Mouse (Mus musculus) T-helper 17 cell (primary cell): ENCODE data around the gene Rnase13.

Source experiments
- in situ Hi-C, 2 experiments: fragments of 300-600 bp; cut with MboI, MseI; formaldehyde crosslinking; loops; 1 replicate in 1 of 2; 2 replicates in 1 of 2; pipeline ENCODE4 v1.15.1; 2025; ENCODE audit warnings: high pct_unique_total_duplicates in 2 of 2

Gene Rnase13

DNA sequence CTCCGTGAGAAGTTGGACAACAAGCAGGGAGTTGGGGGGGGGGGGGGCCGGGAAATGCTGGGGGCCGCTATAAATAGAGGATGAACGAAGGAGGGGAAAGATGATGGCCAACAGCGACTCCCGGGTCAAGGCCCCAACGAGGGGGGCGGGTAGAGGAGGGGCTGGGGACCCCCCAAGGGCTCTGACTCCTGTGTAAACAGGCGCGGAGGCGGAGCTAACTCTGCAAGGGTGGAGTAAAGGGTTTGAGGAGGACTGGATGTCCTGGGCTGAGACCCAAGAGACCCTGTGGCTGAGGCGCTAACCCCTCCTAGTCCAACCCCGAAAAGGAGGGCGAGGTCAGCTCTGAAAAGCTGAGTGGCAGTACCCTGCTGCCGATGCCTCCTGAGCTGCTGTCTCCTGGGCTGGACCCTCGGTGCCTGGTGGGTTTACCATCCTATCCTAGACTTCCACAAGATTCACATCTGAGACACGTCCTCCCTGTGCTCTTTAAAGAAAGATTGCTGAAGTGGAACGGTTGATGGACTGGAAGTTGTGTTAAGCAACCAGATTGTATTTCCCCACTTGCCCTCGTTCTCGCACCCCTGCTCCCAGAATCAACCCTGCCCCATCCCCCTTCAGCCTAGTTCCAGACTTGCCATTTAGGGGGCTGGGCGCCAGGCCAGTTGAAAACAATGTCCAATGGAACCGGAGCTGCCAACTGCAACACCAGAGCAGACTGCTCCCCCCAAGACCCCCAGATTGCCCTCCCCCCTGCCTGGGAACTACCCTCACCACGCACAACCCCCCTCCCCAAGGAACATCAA is 8.4 kb downstream of the Rnase13 start, which contains the start of gene Ndrg2:
TSS of gene Ndrg2 (minus strand) at position 199 of the 803 bp plus-strand sequence.
- in situ Hi-C loops: no loop called here

DNA sequence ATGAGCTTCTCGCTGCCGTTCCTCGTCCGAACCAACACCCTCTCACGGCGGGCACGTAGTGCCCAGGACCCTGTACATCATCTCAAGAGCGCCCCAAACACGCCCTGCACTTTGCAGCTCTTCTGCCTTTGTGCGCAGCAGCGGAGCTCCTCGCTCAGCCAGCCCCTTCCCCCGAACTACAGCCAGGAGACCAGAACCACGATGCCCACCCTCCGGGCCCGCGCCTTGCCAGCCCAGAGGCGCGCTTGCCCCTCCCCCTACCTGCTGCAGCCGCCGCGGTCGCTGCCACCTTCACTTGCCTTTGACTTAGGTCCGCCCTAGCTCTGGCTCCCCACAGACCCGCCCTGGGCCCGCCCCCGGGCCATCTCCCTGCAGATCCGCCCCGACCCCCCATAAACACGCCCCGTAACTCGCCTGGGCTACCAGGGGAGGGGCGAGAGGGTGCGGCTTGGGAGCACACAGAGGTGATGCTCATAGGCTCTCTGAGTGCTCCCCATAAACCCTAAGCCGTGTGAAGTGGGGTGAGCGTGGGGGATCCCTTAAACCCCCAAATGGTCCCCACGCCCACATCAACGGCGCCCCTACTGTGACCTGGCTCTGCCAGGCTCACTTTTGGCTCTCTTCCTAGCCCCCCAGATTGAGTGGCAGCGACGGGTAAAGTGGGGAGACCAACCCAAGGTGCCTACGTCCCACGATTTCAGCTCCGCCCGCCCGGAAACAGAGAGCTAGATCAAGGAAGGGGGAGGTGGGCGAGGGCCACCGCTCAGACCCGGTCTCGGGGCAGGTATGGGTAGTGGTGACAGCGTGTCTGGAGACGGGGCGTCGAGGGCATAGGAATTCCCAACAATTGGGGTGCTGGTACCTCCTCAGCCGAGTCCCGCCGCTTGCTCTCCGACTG is 9.3 kb downstream of the Rnase13 start:
- in situ Hi-C loops: no loop called here

DNA sequence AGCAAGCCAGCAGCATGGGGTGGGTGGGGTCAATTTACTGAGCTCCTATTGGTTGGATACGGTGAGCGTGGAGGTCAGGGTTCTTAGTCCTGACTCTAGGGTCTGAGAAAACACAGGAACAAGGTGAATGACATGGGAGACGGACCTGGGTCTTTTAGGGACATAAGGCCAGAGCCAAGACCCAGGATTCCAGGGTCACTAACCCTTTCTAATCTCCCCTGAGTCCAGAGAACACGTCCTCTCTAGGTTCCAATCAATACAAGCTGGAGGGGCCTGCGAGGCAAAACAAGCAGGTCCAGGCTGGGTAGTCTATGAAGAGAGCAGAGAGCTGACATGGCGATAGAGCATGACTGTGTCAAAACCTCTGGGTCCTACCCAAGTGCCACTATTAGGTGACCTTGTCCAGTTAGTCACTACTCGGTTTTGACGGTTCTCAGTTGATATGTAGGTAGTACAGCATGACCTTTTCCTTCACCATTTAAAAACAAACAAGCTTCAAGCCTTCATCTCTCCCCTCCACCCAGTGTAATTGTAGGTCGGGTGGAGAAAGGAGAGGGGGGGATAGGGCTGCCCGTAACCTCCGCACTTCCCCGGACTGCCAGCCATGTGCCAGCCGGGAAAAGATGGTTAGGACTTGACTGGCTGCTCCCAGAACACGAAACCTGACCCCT is 10.0 kb downstream of the Rnase13 start:
- in situ Hi-C loops: no loop called here

DNA sequence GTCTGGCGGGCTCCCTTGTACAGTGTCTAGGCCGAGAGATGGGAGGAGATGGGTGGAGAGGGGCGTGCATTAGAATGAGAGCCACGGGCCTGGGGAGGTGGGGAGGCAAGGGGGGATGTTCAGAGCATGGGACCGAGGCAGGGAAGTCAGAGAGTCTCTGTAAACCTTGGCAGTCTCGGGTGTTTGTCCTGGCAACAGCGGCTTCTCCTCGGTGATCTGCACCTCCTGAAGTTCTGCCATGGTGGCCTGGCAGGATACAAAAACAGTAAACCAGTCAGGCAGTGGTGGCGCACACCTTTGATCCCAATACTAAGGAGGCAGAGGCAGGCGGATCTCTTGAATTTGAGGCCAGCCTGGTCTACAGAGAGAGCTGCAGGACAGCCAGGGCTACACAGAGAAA is 11.3 kb downstream of the Rnase13 start:
- in situ Hi-C loops: no loop called here

DNA sequence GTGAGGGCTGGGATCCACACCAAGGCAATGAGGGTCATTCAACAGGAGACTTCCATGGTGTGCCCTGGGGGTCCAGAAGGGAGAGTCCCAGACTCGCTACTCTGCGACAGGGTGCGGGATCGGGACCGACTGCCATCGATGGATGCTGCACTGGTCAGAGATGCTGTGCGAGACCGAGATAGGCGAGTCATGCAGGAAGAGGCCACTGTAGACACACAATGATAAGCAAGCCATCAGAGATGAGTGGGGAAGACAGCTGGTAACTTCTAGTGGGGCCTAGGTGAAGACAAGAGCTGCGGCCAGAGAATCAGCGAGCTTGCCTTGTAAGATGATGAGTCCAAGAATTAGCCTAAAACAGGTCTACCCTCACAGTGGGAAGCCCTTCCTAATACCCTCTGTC is 16.5 kb downstream of the Rnase13 start:
- in situ Hi-C loops: loop anchor here (5.0 kb wide), 1 partner anchor 101 kb away; no protein-coding TSS in a partner anchor

DNA sequence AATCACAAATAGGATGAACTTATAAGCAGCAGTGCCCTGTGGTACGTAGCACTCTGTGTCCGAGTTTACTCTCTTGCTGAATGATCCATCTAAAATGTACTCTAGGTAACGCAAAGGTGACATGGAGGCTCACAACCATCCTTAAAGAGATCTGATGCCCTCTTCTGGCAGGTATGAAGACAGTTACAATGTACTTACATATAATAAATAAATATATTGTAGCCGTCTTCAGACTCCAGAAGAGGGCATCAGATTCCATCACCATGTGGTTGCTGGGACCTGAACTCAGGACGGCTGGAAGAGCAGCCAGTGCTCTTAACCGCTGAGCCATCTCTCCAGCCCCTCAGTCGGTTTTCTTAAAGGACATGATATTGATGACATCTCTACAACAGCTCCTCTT is 17.9 kb downstream of the Rnase13 start:
- in situ Hi-C loops: loop anchor here (5.0 kb wide), 1 partner anchor 103 kb away; no protein-coding TSS in a partner anchor

DNA sequence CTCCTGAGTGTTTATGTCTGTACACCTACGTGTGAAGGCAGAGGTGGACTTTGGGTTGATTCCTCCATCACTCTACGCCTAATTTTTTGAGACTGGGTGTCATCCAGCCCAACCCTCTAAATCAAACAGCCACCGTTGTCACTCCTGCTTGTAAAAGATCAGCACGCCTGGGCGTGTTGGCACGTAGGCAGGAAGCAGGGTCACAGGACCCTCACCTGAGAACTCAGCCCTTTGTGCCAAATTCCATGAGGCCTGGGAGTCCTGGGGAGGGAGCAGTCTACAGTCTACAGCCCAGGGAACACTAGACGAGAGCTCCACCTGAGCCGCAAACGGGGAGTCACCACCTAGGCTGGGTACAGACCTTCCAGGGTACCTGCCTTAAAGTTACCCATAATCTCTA is 18.8 kb downstream of the Rnase13 start:
- in situ Hi-C loops: no loop called here

DNA sequence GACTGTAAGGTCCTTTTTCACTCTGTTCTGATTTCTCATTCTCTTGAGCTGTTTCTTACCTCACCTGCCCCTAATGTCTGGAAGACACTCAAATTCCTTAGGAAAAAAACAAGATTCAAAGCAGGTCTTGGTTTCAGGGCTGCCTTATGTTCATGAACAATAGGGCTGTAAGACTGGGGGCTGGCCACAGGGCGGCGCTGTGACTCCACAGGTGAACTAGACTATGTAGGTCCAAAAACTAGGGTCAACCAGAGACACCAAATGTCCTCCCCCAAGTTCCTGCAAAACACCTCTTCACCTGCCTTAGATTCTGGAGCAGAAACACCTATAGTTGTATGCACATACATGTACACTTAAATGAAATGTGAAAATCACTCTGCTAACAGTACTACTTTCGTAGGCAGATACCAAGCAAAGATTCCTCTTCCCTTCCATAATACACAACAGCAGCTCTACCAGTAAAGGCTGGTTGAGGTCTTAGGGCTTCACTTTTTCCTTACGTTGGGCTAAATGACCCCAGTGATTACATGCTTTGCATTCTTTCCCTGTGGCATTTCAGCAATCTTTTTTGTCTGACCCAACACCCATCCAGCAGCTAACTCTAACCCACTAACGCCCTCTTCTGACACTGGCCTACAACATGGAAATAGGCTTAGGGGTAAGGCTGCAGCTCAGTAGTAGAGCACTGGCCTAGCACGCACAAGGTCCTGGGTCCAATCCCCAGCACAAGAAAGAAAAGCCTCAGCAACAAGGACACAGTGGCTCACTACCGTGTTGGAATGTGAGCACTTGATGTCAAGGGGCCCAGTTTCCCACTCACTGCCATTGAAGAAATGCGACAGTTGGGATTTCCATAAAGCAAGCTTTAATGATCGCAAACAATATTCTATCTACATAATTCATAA is 19.5 kb downstream of the Rnase13 start:
- in situ Hi-C loops: no loop called here

DNA sequence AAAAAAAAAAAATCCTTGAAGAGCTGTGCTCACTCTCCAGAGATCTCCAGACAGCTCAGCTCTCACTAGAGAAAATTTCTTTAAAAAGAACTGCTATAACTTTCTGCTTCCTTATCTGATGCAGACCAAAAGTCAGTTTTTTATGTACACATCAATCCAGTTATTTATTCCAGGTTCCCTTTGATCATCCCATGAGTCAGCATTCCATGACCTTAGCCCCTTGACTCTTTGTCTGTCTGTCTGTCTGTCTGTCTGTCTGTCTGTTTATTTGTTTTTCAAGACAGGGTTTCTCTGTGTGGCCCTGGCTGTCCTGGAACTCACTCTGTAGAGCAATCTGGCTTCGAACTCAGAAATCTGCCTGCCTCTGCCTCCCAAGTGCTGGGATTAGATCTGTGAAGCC is 23.2 kb downstream of the Rnase13 start:
- in situ Hi-C loops: no loop called here

DNA sequence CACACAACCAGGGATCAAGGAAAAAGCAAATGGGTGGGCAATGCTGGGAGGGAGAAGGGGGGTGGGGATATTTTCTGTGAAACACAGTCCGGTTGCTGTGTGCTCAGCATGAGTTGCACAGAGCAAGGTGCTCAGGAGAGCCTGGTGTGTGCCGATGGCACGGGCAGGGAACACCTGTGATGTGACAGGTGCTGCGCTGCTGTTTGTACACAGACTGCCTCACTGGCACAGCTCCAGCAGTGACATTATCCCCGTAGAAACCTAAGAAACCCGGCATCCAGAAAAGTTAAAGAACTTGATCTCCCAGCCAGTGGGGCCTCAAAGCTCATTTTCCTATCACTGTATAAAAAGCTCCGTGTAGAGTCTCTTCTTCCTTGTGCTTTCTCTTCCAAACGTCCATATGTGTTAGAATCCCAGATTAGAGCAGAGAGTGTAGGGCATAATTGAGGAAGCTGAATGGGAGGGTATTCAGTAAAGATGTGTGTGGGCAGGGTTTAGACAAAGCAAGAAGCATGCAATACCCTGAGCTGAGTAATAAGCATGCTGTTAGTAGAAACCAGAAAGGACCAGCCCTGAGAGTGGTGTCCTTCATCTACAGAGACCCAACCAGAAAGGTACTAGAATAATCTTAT is 25.9 kb downstream of the Rnase13 start:
- in situ Hi-C loops: no loop called here

DNA sequence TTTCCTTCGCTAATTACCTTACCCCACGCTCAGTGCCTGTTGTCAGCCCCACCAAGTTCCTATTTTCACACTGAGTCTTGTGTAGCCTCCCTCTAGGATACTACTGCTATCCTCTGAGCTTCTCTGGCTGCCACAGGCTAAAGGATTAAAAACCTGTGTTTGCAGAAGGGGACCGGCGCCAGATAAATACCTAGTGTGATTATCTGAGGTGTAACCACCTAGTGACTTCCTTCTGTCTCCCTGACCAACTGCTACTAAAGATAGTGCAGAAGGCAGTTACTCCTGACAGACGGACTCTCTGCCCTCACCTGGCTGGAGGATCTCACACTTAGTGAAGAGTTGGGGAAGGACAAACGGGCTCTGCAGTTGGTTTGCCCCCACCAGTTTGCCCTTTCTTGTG is 26.6 kb downstream of the Rnase13 start:
- in situ Hi-C loops: no loop called here

DNA sequence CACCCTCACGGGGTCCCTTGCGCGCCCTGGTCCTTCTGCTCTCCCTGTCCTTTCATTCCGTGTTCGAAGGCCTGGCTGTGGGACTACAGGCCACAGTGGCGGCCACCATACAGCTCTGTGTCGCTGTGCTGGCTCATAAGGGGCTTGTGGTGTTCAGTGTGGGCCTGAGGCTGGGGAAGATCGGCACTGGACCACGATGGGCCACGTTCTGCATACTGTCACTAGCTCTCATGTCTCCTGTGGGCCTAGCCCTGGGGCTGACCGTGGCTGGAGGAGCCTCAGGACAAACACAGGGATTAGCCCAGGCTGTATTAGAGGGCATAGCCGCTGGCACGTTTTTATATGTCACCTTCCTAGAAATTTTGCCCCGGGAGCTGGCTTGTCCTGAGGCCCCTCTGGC is 27.5 kb downstream of the Rnase13 start:
- in situ Hi-C loops: no loop called here

DNA sequence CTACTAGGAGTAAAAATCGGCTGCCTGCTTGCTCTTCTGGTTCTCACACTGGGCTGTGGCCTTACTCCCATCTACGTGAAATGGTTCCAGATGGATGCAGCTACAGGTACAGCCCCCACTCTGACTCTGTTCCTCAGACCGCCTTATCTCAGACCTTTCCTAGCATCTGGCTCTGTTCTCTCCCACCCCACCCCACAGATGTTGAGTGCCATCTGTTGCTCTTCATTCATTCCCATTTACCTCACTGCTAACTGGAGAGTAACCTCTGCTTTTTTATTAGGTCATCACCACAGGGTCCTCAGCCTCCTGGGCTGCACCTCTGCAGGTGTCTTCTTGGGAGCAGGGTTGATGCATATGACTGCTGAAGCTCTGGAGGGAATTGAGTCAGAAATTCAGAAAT is 28.8 kb downstream of the Rnase13 start:
- in situ Hi-C loops: no loop called here

DNA sequence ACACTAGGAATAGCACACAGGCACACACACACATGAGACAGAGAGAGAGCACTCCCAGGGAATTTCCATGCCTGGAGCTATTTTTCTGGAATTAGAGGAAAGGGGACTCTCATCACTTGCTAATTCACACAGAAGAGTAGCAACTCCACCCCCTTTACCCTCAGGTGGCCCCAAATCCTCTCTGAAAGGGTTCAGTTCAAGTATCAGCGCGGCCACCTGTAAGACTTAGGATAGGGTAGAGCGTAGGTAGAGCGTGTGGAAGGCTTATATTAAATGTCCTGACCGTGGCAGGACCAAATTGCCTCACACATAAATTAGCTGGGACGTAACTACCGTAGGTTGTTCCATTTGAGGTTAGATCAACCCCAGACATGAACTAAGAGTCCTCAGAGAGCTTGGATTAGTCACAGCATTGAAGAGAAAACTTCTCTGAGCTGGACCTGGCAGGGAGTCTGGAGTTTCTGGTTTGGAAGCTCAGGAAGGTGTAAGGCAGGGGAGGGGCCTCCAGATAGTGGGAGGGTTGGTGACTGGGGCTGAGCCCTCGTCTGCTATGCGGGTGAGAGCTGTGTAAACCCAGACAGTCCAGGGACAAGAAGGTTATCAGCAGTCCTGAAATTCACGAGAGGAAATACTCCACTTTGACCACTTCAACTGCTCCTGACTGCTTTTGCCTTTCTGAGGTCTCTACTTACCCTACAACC is 29.3 kb downstream of the Rnase13 start:
- in situ Hi-C loops: no loop called here

DNA sequence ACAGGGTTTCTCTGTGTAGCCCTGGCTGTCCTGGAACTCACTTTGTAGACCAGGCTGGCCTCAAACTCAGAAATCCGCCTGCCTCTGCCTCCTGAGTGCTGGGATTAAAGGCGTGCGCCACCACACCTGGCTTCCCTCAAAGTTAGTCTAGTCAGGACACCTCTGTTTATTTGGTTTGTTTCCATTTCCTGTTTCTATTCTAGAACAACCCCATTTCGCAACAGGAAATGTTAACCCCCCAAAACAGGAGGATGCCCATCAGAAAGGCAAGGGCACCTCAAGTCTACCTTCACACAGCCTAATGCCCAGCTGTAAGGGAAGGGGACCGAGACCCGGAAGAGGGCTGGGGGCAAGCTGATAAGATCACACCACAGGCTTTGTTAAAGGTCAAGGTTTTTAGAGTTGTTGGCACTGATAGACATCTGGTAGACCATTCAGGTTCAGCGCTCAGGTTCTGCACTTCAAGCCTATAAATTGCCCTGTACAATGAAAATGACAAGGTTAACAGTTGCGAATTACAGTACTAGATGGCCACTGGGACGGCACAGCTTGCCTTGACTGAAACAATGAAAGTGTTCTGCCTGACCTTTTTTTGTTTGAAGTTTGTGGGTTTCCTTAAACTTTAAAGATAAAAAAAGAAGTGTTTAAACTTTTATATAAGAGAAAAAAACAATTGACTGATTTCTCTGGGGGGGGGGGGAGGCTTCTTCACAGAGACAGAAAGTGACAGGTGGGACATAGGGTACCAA is 30.2 kb downstream of the Rnase13 start, which contains the start of gene Slc39a2:
TSS of gene Slc39a2 (plus strand) at position 699 of the 749 bp plus-strand sequence.
- in situ Hi-C loops: no loop called here

DNA sequence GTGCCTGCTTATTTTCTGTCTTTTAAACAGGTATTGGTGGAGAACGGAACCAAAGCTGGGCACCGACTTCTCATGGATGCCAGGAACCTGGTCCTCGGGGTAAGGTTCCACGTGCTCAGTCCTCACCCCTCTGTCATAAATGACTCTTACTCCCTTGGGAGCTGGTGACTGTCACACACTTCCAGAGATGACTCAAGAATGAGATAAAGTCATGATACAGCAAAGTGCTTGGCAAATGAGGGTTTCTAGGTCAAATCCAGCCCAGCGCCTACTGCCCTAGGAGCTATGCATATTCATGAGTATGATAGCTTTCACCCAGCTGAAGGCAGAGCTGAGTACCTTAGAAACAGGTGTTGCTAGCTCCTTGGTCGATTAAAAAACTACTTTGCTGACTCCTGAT is 32.7 kb downstream of the Rnase13 start:
- in situ Hi-C loops: no loop called here

DNA sequence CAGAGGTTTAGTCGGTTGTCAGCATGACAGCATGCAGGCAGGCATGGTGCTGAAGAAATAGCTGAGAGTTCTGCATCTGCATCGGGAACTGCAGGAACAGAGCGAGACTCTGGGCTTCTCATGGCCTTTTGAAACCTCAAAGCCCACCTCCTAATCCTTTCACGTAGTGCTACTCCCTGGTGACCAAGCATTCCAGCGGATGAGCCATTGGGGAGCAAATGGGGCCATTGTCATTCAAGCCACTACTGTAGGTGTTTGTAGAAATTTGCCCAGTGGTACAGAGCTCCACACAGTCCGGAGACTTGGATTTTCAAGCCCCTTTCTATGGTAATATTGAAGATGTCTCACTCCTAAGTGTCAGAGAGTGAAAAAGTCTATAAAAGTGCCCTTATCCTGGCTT is 36.5 kb downstream of the Rnase13 start:
- in situ Hi-C loops: no loop called here

DNA sequence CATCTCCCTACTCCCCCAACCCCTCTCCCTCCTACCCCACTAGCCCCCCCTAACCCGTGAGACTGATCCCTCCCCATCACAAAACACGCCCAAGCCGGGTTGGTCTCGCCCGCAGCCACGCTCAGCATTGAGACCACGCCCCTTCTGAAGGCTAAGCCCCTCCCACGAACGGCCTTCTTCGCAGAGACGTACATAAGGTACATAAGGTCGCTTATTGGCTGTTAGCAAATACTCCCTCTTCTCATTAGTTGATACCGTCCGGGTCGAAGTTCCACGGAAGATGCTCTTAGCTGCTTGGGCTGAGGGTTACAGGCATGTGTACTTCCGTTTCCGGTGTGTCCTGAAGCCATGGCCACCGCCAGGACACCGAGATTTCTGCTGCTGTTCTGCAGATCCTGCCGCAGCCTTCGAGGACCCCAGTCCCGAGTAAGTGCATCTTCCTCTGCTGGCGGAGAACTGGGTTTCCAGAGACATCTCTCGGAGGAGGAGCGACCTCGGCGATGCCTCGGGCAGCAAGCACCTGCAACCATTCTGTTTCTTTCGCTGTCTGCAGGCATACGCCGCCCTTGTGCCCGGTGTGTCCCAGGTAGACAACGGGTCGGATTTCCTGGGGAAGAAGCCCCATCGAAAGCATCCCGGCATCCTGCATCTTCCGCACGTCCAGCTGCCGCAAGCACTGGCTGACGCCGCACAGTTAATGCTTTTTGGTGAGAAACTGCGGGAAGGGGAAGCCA is 37.8 kb downstream of the Rnase13 start, which contains the start of gene Mettl17:
TSS of gene Mettl17 (plus strand) at position 245 of the 734 bp plus-strand sequence.
- in situ Hi-C loops: no loop called here
